Mouse (Mus musculus): ENCODE measurements around the gene Uggt2. TPM values are rescaled to one million over a fixed set of nuclear protein-coding genes. Genes with fewer than 3 reads are reported as not detected.
"Not testable (repeated sequence)": the region's sequence is repeated elsewhere in the genome, so short reads cannot be mapped to it uniquely, and the experiment has no call there.

Gene Uggt2
- polyA plus RNA-seq, 1 experiment from 2014 or later = 13.3 TPM

- peaks cover 65% of the 10 kb centered on the region for H3K36me3 ChIP-seq (ENCODE audit: control insufficient read depth, insufficient read depth, low read length)
- no peak overlapping the region for H3K4me3 ChIP-seq (ENCODE audit: low read depth, low read length)
- ATAC-seq (ENCODE audit: low read depth) = no peak
- no peak overlapping the region for H3K9ac ChIP-seq (ENCODE audit: low read depth, low read length)
- no peaks in the 10 kb centered on the region for H3K9me3 ChIP-seq (ENCODE audit: control insufficient read depth, low read length)
- no peaks in the 10 kb centered on the region for H3K4me1 ChIP-seq (ENCODE audit: control insufficient read depth, insufficient read depth, low read length)
- H3K4me2 ChIP-seq (ENCODE audit: low read depth, low read length) = no peak overlapping the region
- H3K27me3 ChIP-seq (replicated peaks; ENCODE audit: control insufficient read depth, insufficient read depth, low read length) = no peaks in the 10 kb centered on the region
- DNase-seq (ENCODE audit: low spot score) = no peak
- WGBS = 88% methylated on average over 9 of the region's 9 CpGs
- H3K27ac ChIP-seq (replicated peaks; ENCODE audit: low read depth, low read length) = no peak overlapping the region
Observed at GRCm38 (mm10) chr14:118995226-118995925, 103.9 kb downstream of the Uggt2 start.

DNA sequence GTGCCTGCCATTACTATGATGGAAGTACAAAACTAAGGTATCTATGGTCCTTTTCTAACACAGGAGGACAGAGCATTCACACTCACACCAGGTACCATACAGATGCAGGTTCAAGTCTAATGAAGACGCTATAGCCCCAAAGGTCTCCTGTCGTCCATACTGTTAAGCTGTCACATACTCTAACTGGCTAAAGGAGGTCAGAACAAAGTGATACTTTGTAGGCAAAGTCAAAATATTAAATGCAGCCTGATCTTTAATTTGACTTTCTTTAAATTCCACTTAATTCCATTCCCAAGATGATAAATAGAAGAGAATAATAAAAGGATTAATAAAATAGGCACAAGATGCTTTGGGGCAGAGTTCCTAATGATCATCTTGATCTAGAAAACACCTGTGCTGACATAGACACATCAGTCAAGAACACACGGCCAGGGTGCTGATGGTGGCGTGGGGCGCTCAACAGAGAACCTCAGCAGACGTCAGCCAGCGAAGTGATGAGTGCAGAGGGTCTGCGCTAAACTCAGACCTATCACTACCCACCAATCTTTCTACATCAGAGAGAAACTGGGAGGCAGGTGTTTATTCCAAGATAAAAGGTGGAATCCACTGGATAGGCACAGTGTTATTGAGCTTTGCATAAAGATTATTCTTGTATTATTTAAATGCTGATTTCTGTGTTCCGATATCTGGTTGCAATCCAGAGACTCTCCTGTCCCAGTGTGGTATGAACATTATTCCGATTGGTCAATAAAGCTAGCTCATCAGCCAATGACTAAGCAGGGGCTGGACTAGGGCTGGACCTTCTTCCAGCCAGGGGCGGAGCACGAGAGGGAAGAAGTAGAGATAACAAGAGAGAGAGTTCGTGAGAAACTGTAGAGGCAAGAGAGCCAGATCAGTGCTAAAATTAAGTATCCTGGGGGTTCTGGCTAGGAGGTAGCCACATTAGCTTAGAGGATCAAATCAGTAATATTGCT is 111.4 kb downstream of the Uggt2 start:
- Histone ChIP-seq H3K4me2 (ENCODE audit: low read depth, low read length) (no peak overlapping the region), H3K9ac (ENCODE audit: low read depth, low read length) (no peak overlapping the region), H3K36me3 (ENCODE audit: control insufficient read depth, insufficient read depth, low read length) (peaks cover 38% of the 10 kb centered on the region), H3K4me3 (ENCODE audit: low read depth, low read length) (no peak overlapping the region), H3K9me3 (ENCODE audit: control insufficient read depth, low read length) (no peaks in the 10 kb centered on the region), H3K4me1 (ENCODE audit: control insufficient read depth, insufficient read depth, low read length) (no peaks in the 10 kb centered on the region), H3K27me3 (replicated peaks; ENCODE audit: control insufficient read depth, insufficient read depth, low read length) (no peaks in the 10 kb centered on the region), H3K27ac (replicated peaks; ENCODE audit: low read depth, low read length) (no peak overlapping the region)
- peak; percentile 20 for DNase-seq (ENCODE audit: low spot score)
- 54% methylated on average over 13 of the region's 13 CpGs for WGBS
- ATAC-seq (ENCODE audit: low read depth) = no peak

- WGBS = 44% methylated on average over 16 of the region's 16 CpGs
- ATAC-seq (ENCODE audit: low read depth) = no peak
- peak; percentile 58 for DNase-seq (ENCODE audit: low spot score)
- H3K27ac ChIP-seq (replicated peaks; ENCODE audit: low read depth, low read length) = no peak overlapping the region
- no peak overlapping the region for H3K4me3 ChIP-seq (ENCODE audit: low read depth, low read length)
- H3K9ac ChIP-seq (ENCODE audit: low read depth, low read length) = no peak overlapping the region
- H3K9me3 ChIP-seq (ENCODE audit: control insufficient read depth, low read length) = no peaks in the 10 kb centered on the region
- H3K27me3 ChIP-seq (replicated peaks; ENCODE audit: control insufficient read depth, insufficient read depth, low read length) = no peaks in the 10 kb centered on the region
- H3K4me2 ChIP-seq (ENCODE audit: low read depth, low read length) = no peak overlapping the region
- peaks cover 31% of the 10 kb centered on the region for H3K36me3 ChIP-seq (ENCODE audit: control insufficient read depth, insufficient read depth, low read length)
- H3K4me1 ChIP-seq (ENCODE audit: control insufficient read depth, insufficient read depth, low read length) = no peaks in the 10 kb centered on the region
Observed at GRCm38 (mm10) chr14:118986653-118987522, 112.3 kb downstream of the Uggt2 start.

- Histone ChIP-seq H3K36me3 (ENCODE audit: control insufficient read depth, insufficient read depth, low read length) (peaks cover 46% of the 10 kb centered on the region), H3K4me1 (ENCODE audit: control insufficient read depth, insufficient read depth, low read length) (no peaks in the 10 kb centered on the region), H3K9me3 (ENCODE audit: control insufficient read depth, low read length) (no peaks in the 10 kb centered on the region), H3K9ac (ENCODE audit: low read depth, low read length) (no peak overlapping the region), H3K27ac (replicated peaks; ENCODE audit: low read depth, low read length) (no peak overlapping the region), H3K4me2 (ENCODE audit: low read depth, low read length) (no peak overlapping the region), H3K27me3 (replicated peaks; ENCODE audit: control insufficient read depth, insufficient read depth, low read length) (no peaks in the 10 kb centered on the region), H3K4me3 (ENCODE audit: low read depth, low read length) (no peak overlapping the region)
- 85% methylated on average over 4 of the region's 4 CpGs for WGBS
- ATAC-seq (ENCODE audit: low read depth) (no peak), DNase-seq (ENCODE audit: low spot score) (no peak)
Observed at GRCm38 (mm10) chr14:118984161-118984560, 115.1 kb downstream of the Uggt2 start.

- Histone ChIP-seq H3K9me3 (ENCODE audit: control insufficient read depth, low read length) (no peaks in the 10 kb centered on the region), H3K4me3 (ENCODE audit: low read depth, low read length) (no peak overlapping the region), H3K9ac (ENCODE audit: low read depth, low read length) (no peak overlapping the region), H3K4me1 (ENCODE audit: control insufficient read depth, insufficient read depth, low read length) (no peaks in the 10 kb centered on the region), H3K27me3 (replicated peaks; ENCODE audit: control insufficient read depth, insufficient read depth, low read length) (no peaks in the 10 kb centered on the region), H3K36me3 (ENCODE audit: control insufficient read depth, insufficient read depth, low read length) (peaks cover 52% of the 10 kb centered on the region), H3K4me2 (ENCODE audit: low read depth, low read length) (no peak overlapping the region), H3K27ac (replicated peaks; ENCODE audit: low read depth, low read length) (no peak overlapping the region)
- no peak for DNase-seq (ENCODE audit: low spot score)
- no peak for ATAC-seq (ENCODE audit: low read depth)
Observed at GRCm38 (mm10) chr14:118983396-118983795, 115.8 kb downstream of the Uggt2 start.

GRCm38 (mm10) chr14:118982429-118983045 is 116.7 kb downstream of the Uggt2 start:
- H3K4me1 ChIP-seq (ENCODE audit: control insufficient read depth, insufficient read depth, low read length); ATAC-seq (ENCODE audit: low read depth); H3K4me3 ChIP-seq (ENCODE audit: low read depth, low read length); H3K9me3 ChIP-seq (ENCODE audit: control insufficient read depth, low read length); H3K4me2 ChIP-seq (ENCODE audit: low read depth, low read length); H3K27me3 ChIP-seq (replicated peaks; ENCODE audit: control insufficient read depth, insufficient read depth, low read length); H3K9ac ChIP-seq (ENCODE audit: low read depth, low read length): not testable (repeated sequence)
- peaks cover 60% of the 10 kb centered on the region for H3K36me3 ChIP-seq (ENCODE audit: control insufficient read depth, insufficient read depth, low read length)
- DNase-seq (ENCODE audit: low spot score) = peak; percentile 16
- 0 out of 2 replicates have a peak overlapping the region, but pooled peaks have one; percentile 44 for H3K27ac ChIP-seq (replicated peaks; ENCODE audit: low read depth, low read length)
- 70% methylated on average over 6 of the region's 11 CpGs for WGBS

DNA sequence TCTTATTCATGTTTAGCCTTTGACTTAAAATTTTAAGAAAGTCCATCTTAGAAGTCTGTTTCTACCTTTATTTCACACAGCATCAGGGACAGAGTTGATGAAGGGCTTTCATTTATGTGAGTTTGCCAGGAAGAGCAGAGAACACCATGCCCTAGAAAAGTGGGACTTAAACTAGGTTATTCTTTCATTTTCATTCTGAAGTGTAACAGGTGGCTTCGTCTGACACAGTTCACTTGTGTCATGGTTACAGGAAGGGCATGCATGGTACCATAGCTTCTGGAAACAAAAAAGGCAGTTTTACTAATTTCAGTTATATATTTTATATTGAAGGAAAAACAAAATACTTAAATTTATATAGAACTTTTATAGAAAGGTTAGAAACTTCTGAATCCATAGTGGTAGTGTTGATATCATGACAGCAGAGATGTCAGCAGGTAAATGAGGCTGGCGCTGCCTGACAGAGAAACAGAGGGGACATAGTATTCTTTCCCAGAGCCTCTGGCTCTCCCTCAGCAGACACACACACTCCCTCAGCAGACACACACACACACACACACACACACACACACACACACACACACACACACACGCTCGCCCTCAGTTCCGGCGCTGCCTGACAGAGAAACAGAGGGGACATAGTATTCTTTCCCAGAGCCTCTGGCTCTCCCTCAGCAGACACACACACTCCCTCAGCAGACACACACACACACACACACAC is 117.4 kb downstream of the Uggt2 start:
- H3K9ac ChIP-seq (ENCODE audit: low read depth, low read length); H3K4me2 ChIP-seq (ENCODE audit: low read depth, low read length); ATAC-seq (ENCODE audit: low read depth); H3K4me3 ChIP-seq (ENCODE audit: low read depth, low read length); H3K9me3 ChIP-seq (ENCODE audit: control insufficient read depth, low read length); H3K4me1 ChIP-seq (ENCODE audit: control insufficient read depth, insufficient read depth, low read length); DNase-seq (ENCODE audit: low spot score); H3K27me3 ChIP-seq (replicated peaks; ENCODE audit: control insufficient read depth, insufficient read depth, low read length); H3K27ac ChIP-seq (replicated peaks; ENCODE audit: low read depth, low read length): not testable (repeated sequence)
- peaks cover 64% of the 10 kb centered on the region for H3K36me3 ChIP-seq (ENCODE audit: control insufficient read depth, insufficient read depth, low read length)
- 80% methylated on average over 2 of the region's 6 CpGs for WGBS
